In genomic region chr12:95816660-95817059, GRCm38 (mm10) we compare ENCODE assay signal across 26 mouse cellular contexts.
DNase-seq lines count a peak whose midpoint lies in the region; ATAC-seq and TF ChIP-seq lines count a peak whose summit lies in the region.
"Had no signal": no experiment of that assay in that cellular context is flagged by ENCODE, and none has a peak within 500 bp of the region (broad histone marks: within the 10 kb centered on the region; RNA-seq: fewer than 3 reads in every experiment).

No protein-coding gene starts in this region.

- no peak overlapping the region for H3K27ac ChIP-seq in heart, adult 2 months
- no peak overlapping the region for H3K27ac ChIP-seq in layer of hippocampus, adult 2 months
- H3K27ac ChIP-seq: embryonic facial prominence, embryonic 12.5 days; embryonic facial prominence, embryonic 15.5 days; gastrocnemius, adult 2 months; heart, embryonic 10.5 days; heart, embryonic 13.5 days; hindbrain, embryonic 10.5 days; hindbrain, embryonic 13.5 days had no signal

- no peaks in the 10 kb centered on the region for H3K79me2 ChIP-seq in heart, adult 2 months (replicated peaks; ENCODE audit: control insufficient read depth, insufficient read depth, low read length)

- DNase-seq in heart, adult 2 months = no peak
- DNase-seq in heart, postnatal 4 days = no peak
- DNase-seq in layer of hippocampus, adult 2 months (ENCODE audit: low spot score in 2 of 2) = no peak
- no peak for DNase-seq in layer of hippocampus, adult 9-11 months
- peak; percentile 9 for DNase-seq in 3T3-L1 (ENCODE audit: low read depth, low spot score)
- DNase-seq in kidney, postnatal 36 days = no peak
- DNase-seq in ovary, postnatal 10 days (ENCODE audit: low spot score) = no peak
- DNase-seq: adrenal gland, adult 8-10 months; adrenal gland, postnatal 25 days; cerebellum, adult 11-12 months; cerebellum, adult 8-10 months; cerebellum, postnatal 14 days; forebrain, postnatal 0 days; gastrocnemius, adult 2 months; gastrocnemius, postnatal 14 days; heart, adult 11 months had no signal

- TF ChIP-seq POLR2A in heart, adult 2 months (IDR thresholded peaks at IDR 0.05; ENCODE audit: insufficient read depth, low read depth, low read length) = no peak

- intact Hi-C loops in heart, adult 2 months (cut with DNase I) = no loop called here

- H3K4me3 ChIP-seq in heart, adult 2 months = no peak overlapping the region
- H3K4me3 ChIP-seq in layer of hippocampus, adult 2 months = no peak overlapping the region
- H3K4me3 ChIP-seq: embryonic facial prominence, embryonic 12.5 days; embryonic facial prominence, embryonic 15.5 days; gastrocnemius, adult 2 months; heart, embryonic 10.5 days; heart, embryonic 13.5 days; hindbrain, embryonic 10.5 days; hindbrain, embryonic 13.5 days had no signal

- no peak for TF ChIP-seq EP300 in heart, adult 2 months (IDR thresholded peaks at IDR 0.05; ENCODE audit: insufficient read depth, low read depth, low read length)

- TF ChIP-seq CTCF in heart, adult 2 months (IDR thresholded peaks at IDR 0.05) = peak; percentile 17; the same call in 1 of the 2 replicates
- peak; percentile 63 for TF ChIP-seq CTCF in layer of hippocampus, adult 2 months (conservative IDR thresholded peaks at IDR 0.05)

- no peaks in the 10 kb centered on the region for H3K36me3 ChIP-seq in heart, adult 2 months (ENCODE audit: control insufficient read depth, insufficient read depth, low read length)
- H3K36me3 ChIP-seq: embryonic facial prominence, embryonic 12.5 days; embryonic facial prominence, embryonic 15.5 days; heart, embryonic 10.5 days; heart, embryonic 13.5 days; hindbrain, embryonic 10.5 days; hindbrain, embryonic 13.5 days had no signal

- H3K4me1 ChIP-seq in heart, adult 2 months (ENCODE audit: control insufficient read depth, insufficient read depth, low read length) = no peaks in the 10 kb centered on the region
- H3K4me1 ChIP-seq: embryonic facial prominence, embryonic 12.5 days; embryonic facial prominence, embryonic 15.5 days; heart, embryonic 10.5 days; heart, embryonic 13.5 days; hindbrain, embryonic 10.5 days; hindbrain, embryonic 13.5 days had no signal

- H3K9ac ChIP-seq in heart, adult 2 months (ENCODE audit: low read depth, low read length) = no peak overlapping the region
- H3K9ac ChIP-seq: embryonic facial prominence, embryonic 12.5 days; embryonic facial prominence, embryonic 15.5 days; forebrain, postnatal 0 days; heart, embryonic 13.5 days; hindbrain, embryonic 13.5 days had no signal

- 0 out of 2 replicates have a peak, but pooled peaks have one; percentile 65 for ATAC-seq in common myeloid progenitor, adult 5-6 weeks (replicated peaks; ENCODE audit: low read depth, poor library complexity, severe bottlenecking)
- ATAC-seq: CD4-positive, CD25-positive, alpha-beta regulatory T cell, adult 4 months; forebrain, embryonic 14.5 days; forebrain, postnatal 0 days; hindbrain, embryonic 16.5 days had no signal

- H3K27me3 ChIP-seq in heart, adult 2 months (ENCODE audit: control insufficient read depth, insufficient read depth, low read length) = no peaks in the 10 kb centered on the region
- H3K27me3 ChIP-seq: embryonic facial prominence, embryonic 12.5 days; embryonic facial prominence, embryonic 15.5 days; heart, embryonic 13.5 days; hindbrain, embryonic 13.5 days had no signal
